Mouse (Mus musculus) embryonic fibroblast, embryonic 13.5 days (primary cell): ENCODE results near the gene Myo5c.

ENCODE experiments used
- CTCF ChIP-seq: IDR thresholded peaks from 2 replicates; pipeline ENCODE4 v1.5.1; 2011; ENCODE audit warnings: mild to moderate bottlenecking, control low read depth, low read length, moderate library complexity, borderline replicate concordance; ENCODE audit not compliant: insufficient read depth
- POLR2A ChIP-seq: IDR thresholded peaks from 2 replicates; pipeline ENCODE4 v1.6.1; 2011; ENCODE audit warnings: low read depth, mild to moderate bottlenecking, control low read depth, low read length, moderate library complexity

- TF ChIP-seq CTCF (no peak), POLR2A (no peak)
Observed at GRCm38 (mm10) chr9:75259656-75260055, 27.8 kb downstream of the Myo5c start.
